Mouse (Mus musculus) heart, adult 2 months (tissue): ENCODE data around the gene Cep63. TPM values are rescaled to one million over a fixed set of nuclear protein-coding genes. Genes with fewer than 3 reads are reported as not detected.
A peak's percentile ranks its signal among the peaks of the same experiment; 100 is the strongest.

Experiments used
- DNase-seq, 2 experiments: peaks; one replicate each; pipeline ENCODE4 v3.0.0; 2021
- H3K27ac ChIP-seq: fragments of 200-600 bp; 2 replicates; pipeline ENCODE4 v1.8.1; 2022
- H3K27me3 ChIP-seq: fragments of 200-500 bp; 2 replicates; pipeline ENCODE4 v1.6.1; 2012; ENCODE audit warnings: mild to moderate bottlenecking, low read length, inconsistent platforms, mixed read lengths; ENCODE audit not compliant: control insufficient read depth, insufficient read depth
- H3K36me3 ChIP-seq: fragments of 200-500 bp; 2 replicates; pipeline ENCODE4 v1.6.1; 2012; ENCODE audit warnings: low read length, inconsistent platforms; ENCODE audit not compliant: control insufficient read depth, insufficient read depth
- H3K4me1 ChIP-seq: fragments of 200-500 bp; 2 replicates; pipeline ENCODE4 v1.6.1; 2011; ENCODE audit warnings: low read length; ENCODE audit not compliant: control insufficient read depth, insufficient read depth
- H3K4me3 ChIP-seq: fragments of 200-600 bp; 2 replicates; pipeline ENCODE4 v1.8.1; 2022
- H3K79me2 ChIP-seq: fragments of 200-500 bp; replicated peaks from 2 replicates; pipeline ENCODE4 v1.6.1; 2012; ENCODE audit warnings: mild to moderate bottlenecking, inconsistent platforms, low read length, moderate library complexity, mixed read lengths; ENCODE audit not compliant: control insufficient read depth, insufficient read depth
- H3K9ac ChIP-seq: fragments of 200-500 bp; 2 replicates; pipeline ENCODE4 v1.6.1; 2012; ENCODE audit warnings: low read depth, mild to moderate bottlenecking, control low read depth, inconsistent platforms, low read length, mixed read lengths
- CTCF ChIP-seq: fragments of 200-600 bp; IDR thresholded peaks from 2 replicates; pipeline ENCODE4 v1.8.1; 2022; ENCODE audit warnings: antibody characterized with exemption, mild to moderate bottlenecking, moderate library complexity
- EP300 ChIP-seq: fragments of 200-500 bp; IDR thresholded peaks from 2 replicates; pipeline ENCODE4 v1.6.1; 2011; ENCODE audit warnings: low read depth, low read length, control low read depth; ENCODE audit not compliant: insufficient read depth
- POLR2A ChIP-seq: fragments of 200-500 bp; IDR thresholded peaks from 2 replicates; pipeline ENCODE4 v1.6.1; 2011; ENCODE audit warnings: mild to moderate bottlenecking, low read depth, low read length, control low read depth; ENCODE audit not compliant: insufficient read depth
- WGBS: fragments of 180-500 bp; shearing (Covaris S2); methylation state at CpG from one replicate; pipeline ENCODE4 v1.1.7; 2018; 5-methylcytosine and 5-hydroxymethylcytosine counted together
- intact Hi-C: fragments of 180-260 bp; cut with DNase I; formaldehyde crosslinking; loops from one replicate; pipeline ENCODE4 v1.15.1; 2025
- polyA plus RNA-seq: library from polyadenylated mRNA; depleted of rRNA; stranded (reverse); fragments of >200 nt; gene quantifications from 2 replicates; pipeline ENCODE4 v1.2.3, GENCODE M21; 2012
- total RNA-seq, 2 experiments: library from RNA; stranded (reverse); gene quantifications; 2 replicates each; pipeline ENCODE4 v1.2.3; 2021

The Cep63 gene
- total and polyA plus RNA-seq, 3 experiments = 7.3 to 57.5 (median 49.4) TPM

GRCm38 (mm10) chr9:102581921-102582469 is 44.3 kb downstream of the Cep63 start:
- Histone ChIP-seq H3K79me2 (no peaks in the 10 kb centered on the region), H3K4me3 (no peak overlapping the region), H3K4me1 (no peaks in the 10 kb centered on the region), H3K27ac (no peak overlapping the region), H3K27me3 (no peaks in the 10 kb centered on the region), H3K36me3 (no peaks in the 10 kb centered on the region), H3K9ac (no peak overlapping the region)
- intact Hi-C loops = no loop called here
- TF ChIP-seq CTCF = no peak
- TF ChIP-seq EP300 = no peak
- TF ChIP-seq POLR2A = no peak
- no peak for DNase-seq
- 70% methylated on average over 12 of the region's 12 CpGs for WGBS

GRCm38 (mm10) chr9:102577480-102577879 is 48.9 kb downstream of the Cep63 start:
- Histone ChIP-seq H3K79me2 (no peaks in the 10 kb centered on the region), H3K4me1 (no peaks in the 10 kb centered on the region), H3K36me3 (no peaks in the 10 kb centered on the region), H3K27ac (no peak overlapping the region; the same call in 1 of the 2 replicates), H3K27me3 (no peaks in the 10 kb centered on the region), H3K9ac (no peak overlapping the region), H3K4me3 (no peak overlapping the region)
- TF ChIP-seq POLR2A (no peak), CTCF (no peak), EP300 (no peak)
- WGBS = 29% methylated on average over 5 of the region's 5 CpGs
- intact Hi-C loops = no loop called here
- DNase-seq = peak in 1 of 2 experiments; percentile 14

GRCm38 (mm10) chr9:102572888-102573287 is 53.4 kb downstream of the Cep63 start:
- no peaks in the 10 kb centered on the region for H3K27me3 ChIP-seq
- H3K79me2 ChIP-seq = no peaks in the 10 kb centered on the region
- 72% methylated on average over 5 of the region's 5 CpGs for WGBS
- H3K4me1 ChIP-seq = no peaks in the 10 kb centered on the region
- no peak overlapping the region for H3K4me3 ChIP-seq
- TF ChIP-seq POLR2A (no peak), CTCF (no peak), EP300 (no peak)
- no peak overlapping the region for H3K9ac ChIP-seq
- intact Hi-C loops = no loop called here
- no peak for DNase-seq
- no peak overlapping the region for H3K27ac ChIP-seq
- no peaks in the 10 kb centered on the region for H3K36me3 ChIP-seq

GRCm38 (mm10) chr9:102558463-102558862 is 67.9 kb downstream of the Cep63 start:
- TF ChIP-seq EP300 (no peak), CTCF (no peak), POLR2A (no peak)
- Histone ChIP-seq H3K27me3 (no peaks in the 10 kb centered on the region), H3K27ac (no peak overlapping the region), H3K4me1 (no peaks in the 10 kb centered on the region), H3K9ac (no peak overlapping the region), H3K36me3 (no peaks in the 10 kb centered on the region), H3K79me2 (no peaks in the 10 kb centered on the region), H3K4me3 (no peak overlapping the region)
- 90% methylated on average over 3 of the region's 3 CpGs for WGBS
- intact Hi-C loops = no loop called here
- no peak for DNase-seq

DNA sequence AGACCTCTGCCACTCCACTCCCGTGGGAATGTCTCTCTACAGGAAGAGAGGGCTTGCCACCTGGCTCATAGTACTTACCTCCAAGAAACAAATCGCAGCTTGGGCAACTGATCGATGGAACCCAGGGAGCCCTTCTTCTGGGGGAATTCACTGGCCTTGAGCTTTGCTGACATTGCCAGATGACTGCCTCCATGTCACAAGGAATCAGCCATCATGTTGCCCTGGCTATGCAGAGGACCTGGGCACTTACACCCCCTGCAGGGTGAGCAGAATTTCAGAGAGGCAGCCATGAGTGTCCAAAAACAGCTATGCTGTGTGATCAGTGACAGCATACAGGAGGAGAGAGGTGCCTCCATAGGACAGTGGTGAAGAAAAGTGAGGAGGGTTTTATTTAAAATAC is 72.6 kb downstream of the Cep63 start:
- no peak for DNase-seq
- H3K9ac ChIP-seq = no peak overlapping the region
- H3K36me3 ChIP-seq = no peaks in the 10 kb centered on the region
- H3K4me3 ChIP-seq = no peak overlapping the region
- intact Hi-C loops = no loop called here
- no peak overlapping the region for H3K27ac ChIP-seq
- H3K4me1 ChIP-seq = no peaks in the 10 kb centered on the region; the same call in 1 of the 2 replicates
- H3K79me2 ChIP-seq = no peaks in the 10 kb centered on the region
- no peaks in the 10 kb centered on the region for H3K27me3 ChIP-seq
- TF ChIP-seq CTCF = no peak
- TF ChIP-seq EP300 = no peak
- TF ChIP-seq POLR2A = no peak
- 78% methylated on average over 3 of the region's 3 CpGs for whole genome bisulfite sequencing

DNA sequence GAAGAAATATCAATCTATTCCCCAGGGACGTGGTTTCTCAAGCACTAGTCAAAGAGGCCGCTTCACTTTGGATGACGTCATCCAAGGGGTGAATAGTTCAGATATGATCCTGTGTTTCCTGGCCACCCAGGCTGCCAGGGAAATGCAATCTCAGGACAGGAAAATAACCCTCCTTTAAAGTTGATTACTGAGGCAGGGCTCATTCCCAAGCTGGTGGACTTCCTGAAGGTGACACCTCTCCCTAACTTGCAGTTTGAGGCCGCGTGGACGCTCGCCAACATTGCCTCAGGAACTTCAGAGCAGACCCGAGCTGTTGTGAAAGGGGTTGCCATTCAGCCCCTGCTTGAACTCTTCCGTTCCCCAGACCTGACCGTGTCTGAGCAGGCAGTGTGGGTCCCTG is 74.6 kb downstream of the Cep63 start:
- Histone ChIP-seq H3K27me3 (no peaks in the 10 kb centered on the region), H3K4me3 (no peak overlapping the region), H3K27ac (no peak overlapping the region), H3K4me1 (no peaks in the 10 kb centered on the region; the same call in 1 of the 2 replicates), H3K36me3 (no peaks in the 10 kb centered on the region), H3K79me2 (no peaks in the 10 kb centered on the region), H3K9ac (no peak overlapping the region)
- TF ChIP-seq CTCF (no peak), EP300 (no peak), POLR2A (no peak)
- intact Hi-C loops = no loop called here
- DNase-seq = no peak
- WGBS = 29% methylated on average over 10 of the region's 10 CpGs
